Mouse (Mus musculus): Measurements from ENCODE around the gene Phactr3. TPM values are rescaled to one million over a fixed set of nuclear protein-coding genes. Genes with fewer than 3 reads are reported as not detected.

Phactr3 gene
- total and polyA plus RNA-seq, 3 experiments, result not detected

GRCm38 (mm10) chr2:178264389-178264788 lies 145.6 kb downstream of the Phactr3 start:
- H3K9me3 ChIP-seq (replicated peaks; ENCODE audit: insufficient read depth, low read length), result no peaks in the 10 kb centered on the region
- no peaks in the 10 kb centered on the region for H3K36me3 ChIP-seq (ENCODE audit: control insufficient read depth in 1 of 2, insufficient read depth in 2 of 2, low read length in 2 of 2)
- H3K4me1 ChIP-seq (ENCODE audit: control insufficient read depth in 1 of 2, insufficient read depth in 2 of 2, low read length in 2 of 2), result no peaks in the 10 kb centered on the region
- no peak for TF ChIP-seq ZC3H11A (IDR thresholded peaks at IDR 0.05; ENCODE audit: low read depth, low read length)
- no peak for TF ChIP-seq MYB (IDR thresholded peaks at IDR 0.05; ENCODE audit: low read depth, low read length)
- peak; percentile 5 for TF ChIP-seq RAD21 (IDR thresholded peaks at IDR 0.05; ENCODE audit: low read depth, low read length)
- no peak for TF ChIP-seq ELF1 (IDR thresholded peaks at IDR 0.05; ENCODE audit: low read depth, low read length)
- TF ChIP-seq SMC3 (IDR thresholded peaks at IDR 0.05; ENCODE audit: low read depth, low read length), result 0 out of 2 replicates have a peak, but pooled peaks have one; percentile 13
- TF ChIP-seq RCOR1 (IDR thresholded peaks at IDR 0.05; ENCODE audit: low read depth, low read length), result no peak
- peak; percentile 6 to 31 (median 10); a peak in 2 of 6 replicates for TF ChIP-seq CTCF (IDR thresholded peaks at IDR 0.05 in 2 of 3, conservative IDR thresholded peaks at IDR 0.05 in 1 of 3; ENCODE audit: control insufficient read depth in 1 of 3, insufficient read depth in 1 of 3, low read depth in 2 of 3, low read length in 3 of 3, poor library complexity in 1 of 3, severe bottlenecking in 1 of 3)
- no peak overlapping the region for H3K4me3 ChIP-seq (ENCODE audit: control insufficient read depth in 1 of 2, insufficient read depth in 1 of 2, low read depth in 2 of 2, low read length in 2 of 2)
- peak; percentile 3 for DNase-seq (ENCODE audit: low read depth, low spot score)
- H3K27me3 ChIP-seq (ENCODE audit: control insufficient read depth in 1 of 2, insufficient read depth in 2 of 2, low read length in 2 of 2), result no peaks in the 10 kb centered on the region
- no peak overlapping the region for H3K9ac ChIP-seq (ENCODE audit: control insufficient read depth, low read depth, low read length, poor library complexity, severe bottlenecking)
- H3K79me2 ChIP-seq (ENCODE audit: control insufficient read depth, insufficient read depth, low read length, poor library complexity), result no peaks in the 10 kb centered on the region
- no peak overlapping the region for H3K27ac ChIP-seq (ENCODE audit: control insufficient read depth, low read depth, low read length)

GRCm38 (mm10) chr2:178265454-178265853 lies 146.7 kb downstream of the Phactr3 start:
- H3K9me3 ChIP-seq (replicated peaks; ENCODE audit: insufficient read depth, low read length), result no peaks in the 10 kb centered on the region
- DNase-seq (ENCODE audit: low read depth, low spot score), result no peak

GRCm38 (mm10) chr2:178270794-178271193 lies 152.0 kb downstream of the Phactr3 start:
- Histone ChIP-seq H3K27me3 (ENCODE audit: control insufficient read depth in 1 of 2, insufficient read depth in 2 of 2, low read length in 2 of 2) (no peaks in the 10 kb centered on the region), H3K4me3 (ENCODE audit: control insufficient read depth in 1 of 2, insufficient read depth in 1 of 2, low read depth in 2 of 2, low read length in 2 of 2) (no peak overlapping the region), H3K36me3 (ENCODE audit: control insufficient read depth in 1 of 2, insufficient read depth in 2 of 2, low read length in 2 of 2) (no peaks in the 10 kb centered on the region)

More at GRCm38 (mm10) chr2:178265454-178265853, 146.7 kb downstream of the Phactr3 start:
- no peak overlapping the region for H3K4me3 ChIP-seq (ENCODE audit: control insufficient read depth in 1 of 2, insufficient read depth in 1 of 2, low read depth in 2 of 2, low read length in 2 of 2)
- no peaks in the 10 kb centered on the region for H3K27me3 ChIP-seq (ENCODE audit: control insufficient read depth in 1 of 2, insufficient read depth in 2 of 2, low read length in 2 of 2)
- H3K4me1 ChIP-seq (ENCODE audit: control insufficient read depth in 1 of 2, insufficient read depth in 2 of 2, low read length in 2 of 2), result no peaks in the 10 kb centered on the region
- H3K27ac ChIP-seq (ENCODE audit: control insufficient read depth, low read depth, low read length), result no peak overlapping the region
- H3K36me3 ChIP-seq (ENCODE audit: control insufficient read depth in 1 of 2, insufficient read depth in 2 of 2, low read length in 2 of 2), result no peaks in the 10 kb centered on the region
- TF ChIP-seq TBP (IDR thresholded peaks at IDR 0.05; ENCODE audit: low read depth, low read length), result no peak
- H3K9ac ChIP-seq (ENCODE audit: control insufficient read depth, low read depth, low read length, poor library complexity, severe bottlenecking), result no peak overlapping the region
- no peaks in the 10 kb centered on the region for H3K79me2 ChIP-seq (ENCODE audit: control insufficient read depth, insufficient read depth, low read length, poor library complexity)

More at GRCm38 (mm10) chr2:178270794-178271193, 152.0 kb downstream of the Phactr3 start:
- Histone ChIP-seq H3K9me3 (replicated peaks; ENCODE audit: insufficient read depth, low read length) (no peaks in the 10 kb centered on the region; the same call in 1 of the 2 replicates), H3K4me1 (ENCODE audit: control insufficient read depth in 1 of 2, insufficient read depth in 2 of 2, low read length in 2 of 2) (no peaks in the 10 kb centered on the region), H3K9ac (ENCODE audit: control insufficient read depth, low read depth, low read length, poor library complexity, severe bottlenecking) (no peak overlapping the region), H3K79me2 (ENCODE audit: control insufficient read depth, insufficient read depth, low read length, poor library complexity) (no peaks in the 10 kb centered on the region), H3K27ac (ENCODE audit: control insufficient read depth, low read depth, low read length) (no peak overlapping the region)
- TF ChIP-seq TAL1 (IDR thresholded peaks at IDR 0.05; ENCODE audit: low read length) (no peak), SIN3A (IDR thresholded peaks at IDR 0.05; ENCODE audit: low read length) (no peak), ZKSCAN1 (IDR thresholded peaks at IDR 0.05; ENCODE audit: low read depth, low read length) (no peak), EP300 (IDR thresholded peaks at IDR 0.05; ENCODE audit: low read depth in 1 of 2, low read length in 2 of 2) (no peak), MXI1 (IDR thresholded peaks at IDR 0.05; ENCODE audit: low read depth, low read length) (no peak), MYC (IDR thresholded peaks at IDR 0.05; ENCODE audit: low read depth, low read length) (no peak), SMC3 (IDR thresholded peaks at IDR 0.05; ENCODE audit: low read depth, low read length) (no peak), HCFC1 (IDR thresholded peaks at IDR 0.05; ENCODE audit: low read depth, low read length) (no peak), TCF12 (IDR thresholded peaks at IDR 0.05; ENCODE audit: low read depth, low read length) (no peak), MYB (IDR thresholded peaks at IDR 0.05; ENCODE audit: low read depth, low read length) (no peak), CTCF (IDR thresholded peaks at IDR 0.05 in 2 of 3, conservative IDR thresholded peaks at IDR 0.05 in 1 of 3; ENCODE audit: control insufficient read depth in 1 of 3, insufficient read depth in 1 of 3, low read depth in 2 of 3, low read length in 3 of 3, poor library complexity in 1 of 3, severe bottlenecking in 1 of 3) (no peak), USF2 (IDR thresholded peaks at IDR 0.05; ENCODE audit: borderline replicate concordance in 1 of 2, insufficient read depth in 1 of 2, low read depth in 1 of 2, low read length in 2 of 2) (no peak)
- no peak for DNase-seq (ENCODE audit: low read depth, low spot score)

Data from MEL (cell line).